Mouse (Mus musculus) megakaryocyte, embryonic 14.5 days (primary cell): Measurements from ENCODE around the gene Abtb2.

Experiments
- FLI1 ChIP-seq: IDR thresholded peaks from 2 replicates; pipeline ENCODE4 v1.6.1; 2012; ENCODE audit warnings: low read length, inconsistent platforms, mixed read lengths
- GATA1 ChIP-seq: IDR thresholded peaks from 3 replicates; pipeline ENCODE4 v1.6.1; 2012; ENCODE audit warnings: mixed read lengths, low read length, inconsistent platforms, borderline replicate concordance

DNA sequence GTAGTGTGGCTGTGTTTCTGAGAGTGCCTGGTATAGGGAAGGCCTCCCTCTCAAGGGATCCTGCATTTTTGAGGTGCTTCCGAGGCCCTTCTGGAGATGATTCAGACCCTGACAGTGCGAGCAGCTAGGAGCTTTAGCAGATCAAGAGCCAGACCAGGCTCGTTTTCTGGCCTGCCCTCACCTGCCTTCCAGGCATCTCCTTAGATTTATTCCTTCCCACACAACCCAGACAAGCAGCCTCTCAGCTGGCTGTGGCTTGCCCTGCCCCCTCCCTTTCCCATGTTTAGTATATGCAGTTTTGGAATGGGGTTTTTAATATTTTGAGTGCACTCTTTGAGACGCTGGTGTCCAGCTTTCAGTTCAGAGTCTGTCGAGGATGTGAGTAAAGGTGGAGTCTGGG, 124.7 kb downstream of the Abtb2 start:
- no peak for TF ChIP-seq GATA1
- TF ChIP-seq FLI1, result no peak
